8 mouse cellular contexts compared by ENCODE assay signal in the genomic region with DNA sequence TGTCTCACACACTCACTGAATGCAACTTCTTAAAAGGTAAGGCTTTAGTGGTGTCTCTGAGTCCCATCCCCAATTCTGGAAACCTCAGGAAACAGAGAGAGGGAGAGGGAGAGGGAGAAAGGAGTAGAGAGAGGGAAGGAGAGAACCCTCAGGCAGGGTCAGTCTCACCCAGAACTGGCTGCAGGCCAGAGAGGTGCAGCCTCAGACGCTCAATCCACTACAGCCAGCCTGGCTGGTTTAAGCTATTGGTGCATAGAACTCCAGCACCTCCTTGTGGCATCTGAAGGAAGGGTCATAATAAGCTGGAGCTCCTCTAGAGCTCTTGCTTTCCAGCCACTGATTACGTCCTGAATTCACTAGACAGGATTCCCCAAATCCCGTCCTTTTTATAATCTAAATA. TPM values are rescaled to one million over a fixed set of nuclear protein-coding genes. Genes with fewer than 3 reads are reported as not detected.
DNase-seq lines count a peak whose midpoint lies in the region; ATAC-seq and TF ChIP-seq lines count a peak whose summit lies in the region.

No protein-coding gene starts in this region.

- H3K9ac ChIP-seq in liver, embryonic 14.5 days (replicated peaks) = no peak overlapping the region
- no peak overlapping the region for H3K9ac ChIP-seq in neural tube, embryonic 15.5 days (replicated peaks)

- peak overlapping the region; percentile 88 for H3K27ac ChIP-seq in heart, embryonic 10.5 days
- no peak overlapping the region for H3K27ac ChIP-seq in liver, embryonic 14.5 days
- no peak overlapping the region for H3K27ac ChIP-seq in neural tube, embryonic 15.5 days (replicated peaks)

- peak; percentile 38 for ATAC-seq in liver, embryonic 14.5 days (ENCODE audit: insufficient read depth)
- ATAC-seq in neural tube, embryonic 15.5 days (ENCODE audit: low FRiP score) = peak; percentile 78

- no peaks in the 10 kb centered on the region for H3K9me3 ChIP-seq in heart, embryonic 10.5 days
- no peaks in the 10 kb centered on the region for H3K9me3 ChIP-seq in liver, embryonic 14.5 days (ENCODE audit: control insufficient read depth, low read length)
- H3K9me3 ChIP-seq in neural tube, embryonic 15.5 days (replicated peaks) = no peaks in the 10 kb centered on the region

- peaks cover 47% of the 10 kb centered on the region for H3K36me3 ChIP-seq in heart, embryonic 10.5 days
- peaks cover 6% of the 10 kb centered on the region for H3K36me3 ChIP-seq in liver, embryonic 14.5 days (replicated peaks; ENCODE audit: control insufficient read depth, insufficient read depth, low read depth)
- peaks cover 35% of the 10 kb centered on the region for H3K36me3 ChIP-seq in neural tube, embryonic 15.5 days

- no peak overlapping the region for H3K4me3 ChIP-seq in heart, embryonic 10.5 days
- H3K4me3 ChIP-seq in liver, embryonic 14.5 days (ENCODE audit: insufficient read depth in 1 of 2, low read depth in 2 of 2, low read length in 2 of 2) = no peak overlapping the region
- H3K4me3 ChIP-seq in neural tube, embryonic 15.5 days (replicated peaks) = no peak overlapping the region

- H3K4me1 ChIP-seq in heart, embryonic 10.5 days = peaks cover 51% of the 10 kb centered on the region
- peaks cover 3 to 9% of the 10 kb centered on the region in 2 experiments for H3K4me1 ChIP-seq in liver, embryonic 14.5 days (replicated peaks; ENCODE audit: control insufficient read depth in 2 of 2, insufficient read depth in 2 of 2, low read length in 1 of 2)
- peaks cover 14% of the 10 kb centered on the region for H3K4me1 ChIP-seq in neural tube, embryonic 15.5 days

- H3K4me2 ChIP-seq in liver, embryonic 14.5 days (ENCODE audit: low read depth) = no peak overlapping the region
- H3K4me2 ChIP-seq in neural tube, embryonic 15.5 days = no peak overlapping the region

- WGBS in heart, embryonic 10.5 days = 18% methylated on average over 3 of the region's 3 CpGs
- WGBS in liver, embryonic 14.5 days (ENCODE audit: insufficient replicate concordance) = 25% methylated on average over 3 of the region's 3 CpGs
- 28% methylated on average over 3 of the region's 3 CpGs for WGBS in neural tube, embryonic 15.5 days

- TF ChIP-seq EP300 in liver, embryonic 14.5 days (IDR thresholded peaks at IDR 0.05; ENCODE audit: low read depth) = no peak

- no peaks in the 10 kb centered on the region for H3K27me3 ChIP-seq in heart, embryonic 10.5 days (ENCODE audit: insufficient read depth, poor library complexity, severe bottlenecking)
- H3K27me3 ChIP-seq in liver, embryonic 14.5 days (ENCODE audit: control insufficient read depth, insufficient read depth, low read length) = peaks cover 7% of the 10 kb centered on the region
- 0 out of 2 replicates have a peak, but pooled peaks cover 6% of the 10 kb centered on the region for H3K27me3 ChIP-seq in neural tube, embryonic 15.5 days (replicated peaks)

- DNase-seq in CD8-positive naive resting alpha-beta T cell, adult 2 months (ENCODE audit: low read depth in 2 of 2, low spot score in 2 of 2) = peak; percentile 35 to 48
- peak; percentile 59 for DNase-seq in T-cell, adult 2 months (ENCODE audit: low spot score)
- DNase-seq in embryo, embryonic 10 days (ENCODE audit: low spot score) = peak; percentile 84
- peak; percentile 85 for DNase-seq in heart, embryonic 10.5 days (ENCODE audit: low spot score)
- DNase-seq in kidney, adult 8-10 months = peak; percentile 76 to 82
- DNase-seq in liver, embryonic 14.5 days (ENCODE audit: low read depth in 3 of 3, low spot score in 3 of 3) = no peak
- peak; percentile 31 to 65 for DNase-seq in urinary bladder, postnatal 36 days (ENCODE audit: low spot score in 2 of 2)

- peak; percentile 86 for TF ChIP-seq CTCF in liver, embryonic 14.5 days (IDR thresholded peaks at IDR 0.05; ENCODE audit: low read depth)

RNA-seq across cellular contexts. Expression of a gene that starts 1.0 kb away (rescaled TPM):
- 303 and 413 TPM in 2 replicates for polyA plus RNA-seq in heart, embryonic 10.5 days (2016; fragmentation: Nextera tagmentation; extraction: Ambion mirVana)
- 5.1 and 6.3 TPM in 2 replicates for polyA plus RNA-seq in liver, embryonic 14.5 days (2012; rRNA removed)
- polyA plus RNA-seq in liver, embryonic 14.5 days (2014; fragmentation: Nextera tagmentation; extraction: Ambion mirVana) = 2.6 and 6.8 TPM in 2 replicates
- 8.5 and 44.8 TPM in 2 replicates for polyA plus RNA-seq in neural tube, embryonic 15.5 days (2015; fragmentation: Nextera tagmentation; extraction: Ambion mirVana)

RNA-seq across cellular contexts. Expression of a gene that starts 18.2 kb away (rescaled TPM):
- polyA plus RNA-seq in heart, embryonic 10.5 days (2016; fragmentation: Nextera tagmentation; extraction: Ambion mirVana) = 37.0 and 37.2 TPM in 2 replicates
- polyA plus RNA-seq in liver, embryonic 14.5 days (2012; rRNA removed) = 20.4 and 26.8 TPM in 2 replicates
- 11.6 and 16.5 TPM in 2 replicates for polyA plus RNA-seq in liver, embryonic 14.5 days (2014; fragmentation: Nextera tagmentation; extraction: Ambion mirVana)
- polyA plus RNA-seq in neural tube, embryonic 15.5 days (2015; fragmentation: Nextera tagmentation; extraction: Ambion mirVana) = 49.2 and 55.1 TPM in 2 replicates

RNA-seq across cellular contexts. Expression of a gene that starts 30.2 kb away (rescaled TPM):
- 45.5 and 50.3 TPM in 2 replicates for polyA plus RNA-seq in heart, embryonic 10.5 days (2016; fragmentation: Nextera tagmentation; extraction: Ambion mirVana)
- 5.0 and 6.3 TPM in 2 replicates for polyA plus RNA-seq in liver, embryonic 14.5 days (2012; rRNA removed)
- 10.5 and 12.0 TPM in 2 replicates for polyA plus RNA-seq in liver, embryonic 14.5 days (2014; fragmentation: Nextera tagmentation; extraction: Ambion mirVana)
- 77.0 and 83.6 TPM in 2 replicates for polyA plus RNA-seq in neural tube, embryonic 15.5 days (2015; fragmentation: Nextera tagmentation; extraction: Ambion mirVana)

RNA-seq across cellular contexts. Expression of a gene that starts 30.6 kb away (rescaled TPM):
- 18.5 and 22.1 TPM in 2 replicates for polyA plus RNA-seq in heart, embryonic 10.5 days (2016; fragmentation: Nextera tagmentation; extraction: Ambion mirVana)
- 7.3 and 7.7 TPM in 2 replicates for polyA plus RNA-seq in liver, embryonic 14.5 days (2012; rRNA removed)
- 4.9 and 5.0 TPM in 2 replicates for polyA plus RNA-seq in liver, embryonic 14.5 days (2014; fragmentation: Nextera tagmentation; extraction: Ambion mirVana)
- polyA plus RNA-seq in neural tube, embryonic 15.5 days (2015; fragmentation: Nextera tagmentation; extraction: Ambion mirVana) = 25.0 and 25.8 TPM in 2 replicates

Comparison
In these comparisons a context has a peak if more than half of its experiments do, and no peak if none do; other contexts are left out.
1. DNase-seq: peak in CD8-positive naive resting alpha-beta T cell, adult 2 months (2 of 2), T-cell, adult 2 months (single experiment), embryo, embryonic 10 days (single experiment), heart, embryonic 10.5 days (single experiment), kidney, adult 8-10 months (2 of 2) and urinary bladder, postnatal 36 days (2 of 2); none in liver, embryonic 14.5 days (0 of 3).